ENCODE assay signal across 18 mouse cellular contexts in genomic region chrX:36129771-36130108, GRCm38 (mm10). TPM values are rescaled to one million over a fixed set of nuclear protein-coding genes. Genes with fewer than 3 reads are reported as not detected.
DNase-seq lines count a peak whose midpoint lies in the region; ATAC-seq and TF ChIP-seq lines count a peak whose summit lies in the region.
"Had no signal": no experiment of that assay in that cellular context is flagged by ENCODE, and none has a peak within 500 bp of the region (broad histone marks: within the 10 kb centered on the region; RNA-seq: fewer than 3 reads in every experiment).

No protein-coding gene starts in this region.

- no peak for ATAC-seq in heart, postnatal 0 days (ENCODE audit: insufficient read depth, low read depth)
- peak; percentile 35 for ATAC-seq in inflammation-experienced regulatory T-cells, adult 6 months
- ATAC-seq in midbrain, embryonic 16.5 days: no peak
- ATAC-seq: midbrain, embryonic 13.5 days had no signal

- H3K4me2 ChIP-seq in heart, postnatal 0 days (ENCODE audit: low read depth, low read length): no peak overlapping the region
- no peak overlapping the region for H3K4me2 ChIP-seq in midbrain, embryonic 16.5 days (ENCODE audit: low read length)
- H3K4me2 ChIP-seq: forebrain, embryonic 12.5 days; midbrain, embryonic 13.5 days; neural tube, embryonic 12.5 days had no signal

- DNase-seq in gastrocnemius, adult 2 months: no peak
- no peak for DNase-seq in gastrocnemius, adult 18-20 months (ENCODE audit: low spot score)
- no peak for DNase-seq in heart, postnatal 0 days (ENCODE audit: low spot score)
- DNase-seq in heart, postnatal 36 days: no peak
- DNase-seq in MEL (ENCODE audit: low read depth, low spot score): no peak
- DNase-seq in frontal cortex, postnatal 36 days (ENCODE audit: low spot score in 2 of 2): no peak
- DNase-seq: adrenal gland, adult 2 months; cerebellum, adult 2 months; kidney, postnatal 25 days; liver; right cerebral cortex, postnatal 14 days; thymus, postnatal 36 days had no signal

- no peak for TF ChIP-seq RAD21 in MEL (IDR thresholded peaks at IDR 0.05; ENCODE audit: low read depth, low read length)

- no peak for TF ChIP-seq CTCF in gastrocnemius, adult 2 months (IDR thresholded peaks at IDR 0.05)
- no peak for TF ChIP-seq CTCF in heart, postnatal 0 days (IDR thresholded peaks at IDR 0.05; ENCODE audit: low read depth)
- no peak for TF ChIP-seq CTCF in MEL (IDR thresholded peaks at IDR 0.05 in 2 of 3, conservative IDR thresholded peaks at IDR 0.05 in 1 of 3; ENCODE audit: control insufficient read depth in 1 of 3, insufficient read depth in 1 of 3, low read depth in 2 of 3, low read length in 3 of 3, poor library complexity in 1 of 3, severe bottlenecking in 1 of 3)

- no peak for TF ChIP-seq POLR2A in MEL (IDR thresholded peaks at IDR 0.05; ENCODE audit: control insufficient read depth in 1 of 2, insufficient read depth in 1 of 2, low read depth in 1 of 2, low read length in 2 of 2, poor library complexity in 1 of 2)

- WGBS in heart, postnatal 0 days: 26% methylated on average over 1 of the region's 1 CpGs
- WGBS in midbrain, embryonic 16.5 days: 85% methylated on average over 1 of the region's 1 CpGs

- intact Hi-C loops in gastrocnemius, adult 2 months (cut with DNase I): no loop called here
- intact Hi-C loops in heart, postnatal 36 days (cut with DNase I): loop anchor here (2.0 kb wide), 1 partner anchor 17 kb away; the partner anchor contains the start of gene Il13ra1

- no peaks in the 10 kb centered on the region for H3K9me3 ChIP-seq in heart, postnatal 0 days (replicated peaks; ENCODE audit: control insufficient read depth, low read length)
- no peaks in the 10 kb centered on the region for H3K9me3 ChIP-seq in MEL (replicated peaks; ENCODE audit: insufficient read depth, low read length)
- no peaks in the 10 kb centered on the region for H3K9me3 ChIP-seq in midbrain, embryonic 16.5 days (replicated peaks; ENCODE audit: control insufficient read depth, low read length, poor library complexity, severe bottlenecking)
- H3K9me3 ChIP-seq: forebrain, embryonic 12.5 days; hindbrain, embryonic 10.5 days; midbrain, embryonic 13.5 days; neural tube, embryonic 12.5 days had no signal

- H3K4me1 ChIP-seq in heart, postnatal 0 days (ENCODE audit: control insufficient read depth, insufficient read depth): no peaks in the 10 kb centered on the region
- H3K4me1 ChIP-seq in MEL (ENCODE audit: control insufficient read depth in 1 of 2, insufficient read depth in 2 of 2, low read length in 2 of 2): no peaks in the 10 kb centered on the region; a peak in 1 of 4 replicates
- H3K4me1 ChIP-seq in midbrain, embryonic 16.5 days (ENCODE audit: control insufficient read depth, insufficient read depth, low read length): no peaks in the 10 kb centered on the region
- H3K4me1 ChIP-seq: forebrain, embryonic 12.5 days; hindbrain, embryonic 10.5 days; midbrain, embryonic 13.5 days; neural tube, embryonic 12.5 days had no signal

- H3K27ac ChIP-seq in gastrocnemius, adult 2 months: peak overlapping the region; percentile 17; the same call in 1 of the 2 replicates
- peak overlapping the region; percentile 82 for H3K27ac ChIP-seq in heart, postnatal 0 days (ENCODE audit: low read depth)
- H3K27ac ChIP-seq in MEL (ENCODE audit: control insufficient read depth, low read depth, low read length): no peak overlapping the region
- no peak overlapping the region for H3K27ac ChIP-seq in midbrain, embryonic 16.5 days (ENCODE audit: low read length)
- H3K27ac ChIP-seq: forebrain, embryonic 12.5 days; hindbrain, embryonic 10.5 days; midbrain, embryonic 13.5 days; neural tube, embryonic 12.5 days had no signal

- H3K9ac ChIP-seq in heart, postnatal 0 days (replicated peaks; ENCODE audit: low read depth, low read length): no peak overlapping the region
- H3K9ac ChIP-seq in MEL (ENCODE audit: control insufficient read depth, low read depth, low read length, poor library complexity, severe bottlenecking): no peak overlapping the region
- H3K9ac ChIP-seq in midbrain, embryonic 16.5 days (ENCODE audit: low read depth, low read length): no peak overlapping the region
- H3K9ac ChIP-seq: forebrain, embryonic 12.5 days; midbrain, embryonic 13.5 days; neural tube, embryonic 12.5 days had no signal

- H3K4me3 ChIP-seq in gastrocnemius, adult 2 months: no peak overlapping the region
- H3K4me3 ChIP-seq in heart, postnatal 0 days (ENCODE audit: low read depth, low read length): no peak overlapping the region
- no peak overlapping the region for H3K4me3 ChIP-seq in MEL (ENCODE audit: control insufficient read depth in 1 of 2, insufficient read depth in 1 of 2, low read depth in 2 of 2, low read length in 2 of 2)
- no peak overlapping the region for H3K4me3 ChIP-seq in midbrain, embryonic 16.5 days (ENCODE audit: low read depth, low read length)
- H3K4me3 ChIP-seq: forebrain, embryonic 12.5 days; hindbrain, embryonic 10.5 days; midbrain, embryonic 13.5 days; neural tube, embryonic 12.5 days had no signal

- no peak for TF ChIP-seq EP300 in heart, postnatal 0 days (IDR thresholded peaks at IDR 0.05; ENCODE audit: low read depth)
- TF ChIP-seq EP300 in MEL (IDR thresholded peaks at IDR 0.05; ENCODE audit: low read depth in 1 of 2, low read length in 2 of 2): 0 out of 4 replicates have a peak, but pooled peaks have one; percentile 4 to 22

- H3K36me3 ChIP-seq in heart, postnatal 0 days (replicated peaks; ENCODE audit: control insufficient read depth, insufficient read depth, low read length): 0 out of 2 replicates have a peak, but pooled peaks cover 5% of the 10 kb centered on the region
- no peaks in the 10 kb centered on the region for H3K36me3 ChIP-seq in MEL (ENCODE audit: control insufficient read depth in 1 of 2, insufficient read depth in 2 of 2, low read length in 2 of 2)
- H3K36me3 ChIP-seq in midbrain, embryonic 16.5 days (ENCODE audit: control insufficient read depth, insufficient read depth, low read length): no peaks in the 10 kb centered on the region
- H3K36me3 ChIP-seq: forebrain, embryonic 12.5 days; hindbrain, embryonic 10.5 days; midbrain, embryonic 13.5 days; neural tube, embryonic 12.5 days had no signal

- no peaks in the 10 kb centered on the region for H3K79me2 ChIP-seq in MEL (ENCODE audit: control insufficient read depth, insufficient read depth, low read length, poor library complexity)

- no peaks in the 10 kb centered on the region for H3K27me3 ChIP-seq in heart, postnatal 0 days (ENCODE audit: control insufficient read depth, insufficient read depth, low read length)
- H3K27me3 ChIP-seq in MEL (ENCODE audit: control insufficient read depth in 1 of 2, insufficient read depth in 2 of 2, low read length in 2 of 2): no peaks in the 10 kb centered on the region
- no peaks in the 10 kb centered on the region for H3K27me3 ChIP-seq in midbrain, embryonic 16.5 days (ENCODE audit: control insufficient read depth, insufficient read depth, low read depth, low read length)
- H3K27me3 ChIP-seq: forebrain, embryonic 12.5 days; midbrain, embryonic 13.5 days; neural tube, embryonic 12.5 days had no signal

TF ChIP-seq in MEL, 35 proteins besides CTCF, POLR2A, EP300 and RAD21:
- TF ChIP-seq MYB (IDR thresholded peaks at IDR 0.05; ENCODE audit: low read depth, low read length) (no peak), USF1 (IDR thresholded peaks at IDR 0.05; ENCODE audit: low read depth, low read length) (no peak), GATA1 (IDR thresholded peaks at IDR 0.05; ENCODE audit: low read depth, low read length) (0 out of 2 replicates have a peak, but pooled peaks have one; percentile 32), E2F4 (IDR thresholded peaks at IDR 0.05; ENCODE audit: borderline replicate concordance, low read depth, low read length) (no peak), MAX (IDR thresholded peaks at IDR 0.05; ENCODE audit: low read length) (no peak), SMC3 (IDR thresholded peaks at IDR 0.05; ENCODE audit: low read depth, low read length) (no peak), ZC3H11A (IDR thresholded peaks at IDR 0.05; ENCODE audit: low read depth, low read length) (no peak), TAL1 (IDR thresholded peaks at IDR 0.05; ENCODE audit: low read length) (0 out of 2 replicates have a peak, but pooled peaks have one; percentile 8), CHD2 (IDR thresholded peaks at IDR 0.05; ENCODE audit: low read length) (no peak), SIN3A (IDR thresholded peaks at IDR 0.05; ENCODE audit: low read length) (no peak), RCOR1 (IDR thresholded peaks at IDR 0.05; ENCODE audit: low read depth, low read length) (peak; percentile 78), JUND (IDR thresholded peaks at IDR 0.05; ENCODE audit: low read depth, low read length) (no peak), HCFC1 (IDR thresholded peaks at IDR 0.05; ENCODE audit: low read depth, low read length) (no peak), NRF1 (IDR thresholded peaks at IDR 0.05; ENCODE audit: insufficient read depth, low read depth, low read length, poor library complexity, severe bottlenecking) (no peak), CHD1 (IDR thresholded peaks at IDR 0.05; ENCODE audit: low read depth, low read length) (no peak)

RNA-seq across cellular contexts. Expression of gene Il13ra1, which starts 17.8 kb away (rescaled TPM):
- 1 to 10 TPM; 1.1 to 1.7 TPM for total RNA-seq in gastrocnemius, adult 2 months (2021)
- 1 to 10 TPM; 1.1 to 1.6 TPM for total RNA-seq in gastrocnemius, adult 18-20 months (2021)
- 41.4 and 41.6 TPM in 2 replicates for total RNA-seq in heart, postnatal 0 days (2014; rRNA removed; ENCODE audit: low replicate concordance)
- 28.3 and 28.9 TPM in 2 replicates for polyA plus RNA-seq in heart, postnatal 0 days (2015; fragmentation: Nextera tagmentation; extraction: Ambion mirVana)
- 10 to 100 TPM; 32.8 to 33.5 TPM for total RNA-seq in heart, postnatal 36 days (2021)
- not detected in 2 replicates for total RNA-seq in MEL (2012; rRNA removed)
- not detected for polyA plus RNA-seq in MEL (2012; ENCODE audit: insufficient read depth in 1 of 2, insufficient read length in 2 of 2, low read depth in 1 of 2, low replicate concordance in 2 of 2, missing spikeins in 1 of 2)
- polyA plus RNA-seq in inflammation-experienced regulatory T-cells, adult 6 months (2017; shearing (Covaris generic)): 1 to 10 TPM in 1 of 3 experiments, under 1 TPM in 2; 0.21 to 1.0 (median 0.44) TPM
- polyA plus RNA-seq in midbrain, embryonic 16.5 days (2015; fragmentation: Nextera tagmentation; extraction: Ambion mirVana): 7.2 and 8.4 TPM in 2 replicates

Comparison
In these comparisons a context has a peak if more than half of its experiments do, and no peak if none do; other contexts are left out.
1. H3K27ac ChIP-seq: peak in gastrocnemius, adult 2 months (single experiment) and heart, postnatal 0 days (single experiment); none in MEL (single experiment) and midbrain, embryonic 16.5 days (single experiment).
2. RNA of gene Il13ra1, which starts 17.8 kb away (total RNA-seq): 41.4 to 41.6 TPM in heart, postnatal 0 days and 32.8 to 33.5 TPM in heart, postnatal 36 days; 1.1 to 1.7 TPM in gastrocnemius, adult 2 months, 1.1 to 1.6 TPM in gastrocnemius, adult 18-20 months and not detected in MEL; every median in the first group is over 10 times any median in the second.